Mouse (Mus musculus) spleen, postnatal 0 days (tissue): Measurements from ENCODE around the gene Onecut3. TPM values are rescaled to one million over a fixed set of nuclear protein-coding genes. Genes with fewer than 3 reads are reported as not detected.

ENCODE experiments used
- polyA plus RNA-seq: library from polyadenylated mRNA; unstranded; fragments of >200 nt; fragmentation: Nextera tagmentation; extraction: Ambion mirVana; gene quantifications from 2 replicates; pipeline ENCODE4 v1.2.1, GENCODE M21; 2015

Onecut3 gene
- not detected in 2 replicates for polyA plus RNA-seq

DNA sequence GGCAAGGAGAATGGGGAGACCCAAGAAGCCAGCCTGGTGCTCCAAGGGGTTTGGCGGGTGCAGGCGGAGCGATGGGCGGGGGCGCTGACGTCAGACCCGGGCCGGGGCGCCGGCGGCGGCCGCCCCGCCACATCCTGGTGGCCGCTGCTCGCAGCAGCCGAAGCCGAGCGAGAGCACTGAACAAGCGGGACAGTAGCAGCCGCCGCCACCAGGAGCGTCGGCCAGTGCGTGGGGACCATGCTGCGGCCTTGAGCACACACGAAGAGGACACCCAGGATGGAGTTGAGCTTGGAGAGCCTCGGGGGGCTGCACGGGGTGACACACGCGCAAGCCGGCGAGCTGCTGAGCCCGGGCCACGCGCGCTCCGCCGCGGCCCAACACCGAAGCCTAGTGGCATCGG is at the start of gene Onecut3:
Gene Onecut3 (plus strand): TSS at position 104 of the 400 bp plus-strand sequence.

DNA sequence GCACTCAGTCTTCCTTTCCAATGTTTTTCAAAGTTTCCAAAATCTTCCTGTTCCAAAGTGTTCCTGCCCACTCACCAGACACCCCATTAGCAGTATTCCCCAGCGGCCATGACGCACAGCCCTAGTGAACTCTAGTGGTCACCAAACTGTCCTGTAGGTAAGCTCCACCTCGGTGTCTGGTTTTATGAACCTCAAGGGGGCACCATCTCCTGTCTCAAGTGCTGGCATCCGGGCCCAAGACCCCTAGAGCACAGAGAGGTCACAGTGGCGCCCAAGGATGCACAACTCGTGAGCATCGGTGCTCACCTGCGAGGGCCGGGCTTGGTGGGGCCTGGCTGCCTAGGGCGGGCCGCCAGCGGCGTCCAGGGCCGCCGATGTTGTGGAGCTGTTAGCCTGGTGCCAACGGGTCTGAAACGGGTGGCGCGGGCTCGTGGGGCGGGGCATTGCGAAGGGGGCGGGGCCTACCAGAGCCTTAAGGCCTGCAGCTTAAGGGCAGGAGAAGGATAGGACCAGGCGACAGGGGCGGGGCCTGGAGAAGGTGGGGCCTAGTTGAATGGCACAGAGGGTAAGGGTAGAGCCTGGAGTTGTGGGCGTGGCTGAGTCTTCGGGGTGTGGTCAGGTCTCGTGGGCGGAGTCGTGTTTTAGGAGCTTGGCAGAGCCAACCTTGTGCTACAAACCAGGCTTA is 44.2 kb downstream of the Onecut3 start, which contains the start of gene Atp8b3:
Gene Atp8b3 (minus strand): TSS at position 415 of the 685 bp plus-strand sequence.

DNA sequence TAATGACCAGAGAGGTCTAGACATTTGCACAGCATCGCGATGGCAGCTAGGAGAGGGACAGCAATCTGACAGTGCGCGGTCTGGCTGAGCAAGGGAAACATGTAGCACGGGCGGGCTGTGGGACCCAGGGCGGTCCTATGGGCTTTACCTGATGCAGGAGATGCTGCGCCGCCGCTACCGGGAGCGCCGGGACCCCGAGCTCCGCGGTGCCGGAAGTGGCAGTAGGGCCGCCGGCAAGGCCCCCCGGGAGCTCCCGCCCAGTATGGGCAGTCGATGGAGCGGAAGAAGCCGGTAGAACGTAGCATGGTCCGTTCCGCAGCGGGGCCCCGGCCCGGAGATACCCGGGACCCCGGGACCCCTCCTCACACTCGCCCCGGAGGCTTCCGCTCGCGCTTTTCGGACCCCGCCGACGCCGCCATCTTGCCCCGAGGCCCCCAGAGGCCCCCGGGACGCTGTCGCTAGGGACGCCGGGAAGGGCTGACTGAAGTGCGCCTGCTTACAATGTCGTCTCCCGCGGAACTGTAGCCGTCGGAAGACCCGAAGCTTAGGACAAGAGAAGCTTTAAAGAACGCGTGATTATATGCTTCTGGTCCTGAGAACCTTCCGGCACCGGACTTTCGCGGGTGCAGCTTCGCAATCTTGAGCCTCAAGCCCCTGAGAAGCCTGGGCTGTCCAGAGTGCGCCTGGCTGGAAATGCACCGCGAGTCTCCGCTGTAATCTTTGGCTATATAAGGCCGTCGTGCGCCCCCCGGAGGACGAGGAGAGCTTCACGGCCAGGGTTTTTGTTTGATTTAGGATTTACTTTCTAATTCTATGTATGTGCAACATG is 66.7 kb downstream of the Onecut3 start, which contains the start of gene Rexo1:
Gene Rexo1 (minus strand): TSS at position 445 of the 829 bp plus-strand sequence.

Other genes with a start within 250 kb of the Onecut3 start
- gene Ndufs7, start 245.7 kb upstream of the Onecut3 start, polyA plus RNA-seq, result 272 and 282 TPM in 2 replicates
- gene Gamt, start 233.8 kb upstream of the Onecut3 start, polyA plus RNA-seq, result 6.0 and 8.6 TPM in 2 replicates
- 45.5 and 45.9 TPM in 2 replicates for gene Dazap1, start 233.3 kb upstream of the Onecut3 start, polyA plus RNA-seq
- 877 and 915 TPM in 2 replicates for gene Rps15, start 202.4 kb upstream of the Onecut3 start, polyA plus RNA-seq
- 0.12 and 0.13 TPM in 2 replicates for gene Apc2, start 198.9 kb upstream of the Onecut3 start, polyA plus RNA-seq
- 51.7 and 54.7 TPM in 2 replicates for gene 2310011J03Rik, start 174.3 kb upstream of the Onecut3 start, polyA plus RNA-seq
- 5.2 and 5.4 TPM in 2 replicates for gene Pcsk4, start 165.3 kb upstream of the Onecut3 start, polyA plus RNA-seq
- gene Reep6, start 164.9 kb upstream of the Onecut3 start, polyA plus RNA-seq, result 5.7 and 6.7 TPM in 2 replicates
- 3.7 and 3.8 TPM in 2 replicates for gene Adamtsl5, start 146.4 kb upstream of the Onecut3 start, polyA plus RNA-seq
- 0.12 TPM in 1 of 2 replicates, not detected in the other for gene Plk5, start 138.4 kb upstream of the Onecut3 start, polyA plus RNA-seq
- gene Mex3d, start 107.2 kb upstream of the Onecut3 start, polyA plus RNA-seq, result 2.8 TPM in 2 replicates
- gene Mbd3, start 95.3 kb upstream of the Onecut3 start, polyA plus RNA-seq, result 57.4 and 67.9 TPM in 2 replicates
- gene Uqcr11, start 88.0 kb upstream of the Onecut3 start, polyA plus RNA-seq, result 586 and 595 TPM in 2 replicates
- 82.3 and 82.6 TPM in 2 replicates for gene Tcf3, start 61.2 kb upstream of the Onecut3 start, polyA plus RNA-seq
- gene Atp8b3, start 44.3 kb downstream of the Onecut3 start, polyA plus RNA-seq, result 0.12 and 0.22 TPM in 2 replicates
- 13.4 and 14.4 TPM in 2 replicates for gene Rexo1, start 66.7 kb downstream of the Onecut3 start, polyA plus RNA-seq
- gene Klf16, start 82.5 kb downstream of the Onecut3 start, polyA plus RNA-seq, result 16.4 and 16.8 TPM in 2 replicates
- 69.6 and 77.5 TPM in 2 replicates for gene Abhd17a, start 95.5 kb downstream of the Onecut3 start, polyA plus RNA-seq
- gene Scamp4, start 108.0 kb downstream of the Onecut3 start, polyA plus RNA-seq, result 39.0 and 42.3 TPM in 2 replicates
- 5.7 and 6.3 TPM in 2 replicates for gene Adat3, start 108.0 kb downstream of the Onecut3 start, polyA plus RNA-seq
- gene Gm49322, start 111.2 kb downstream of the Onecut3 start, polyA plus RNA-seq, result 0.82 and 1.6 TPM in 2 replicates
- gene Csnk1g2, start 128.0 kb downstream of the Onecut3 start, polyA plus RNA-seq, result 67.7 and 75.0 TPM in 2 replicates
- 16.3 and 18.7 TPM in 2 replicates for gene Btbd2, start 162.2 kb downstream of the Onecut3 start, polyA plus RNA-seq
- 108 and 112 TPM in 2 replicates for gene Mknk2, start 183.3 kb downstream of the Onecut3 start, polyA plus RNA-seq
- 27.5 and 34.4 TPM in 2 replicates for gene Mob3a, start 207.1 kb downstream of the Onecut3 start, polyA plus RNA-seq
- 12.1 and 16.9 TPM in 2 replicates for gene Izumo4, start 207.3 kb downstream of the Onecut3 start, polyA plus RNA-seq
- 24.1 and 30.9 TPM in 2 replicates for gene Ap3d1, start 247.4 kb downstream of the Onecut3 start, polyA plus RNA-seq